Mouse (Mus musculus) olfactory bulb, adult 2 months (tissue): ENCODE results near the gene Tbl3. TPM values are rescaled to one million over a fixed set of nuclear protein-coding genes. Genes with fewer than 3 reads are reported as not detected.

Experiments used
- H3K27ac ChIP-seq: fragments of 200-500 bp; 2 replicates; pipeline ENCODE4 v1.5.1; 2012; ENCODE audit warnings: low read depth, low read length; ENCODE audit not compliant: insufficient read depth
- H3K4me1 ChIP-seq: fragments of 200-500 bp; 2 replicates; pipeline ENCODE4 v1.6.1; 2012; ENCODE audit warnings: low read length; ENCODE audit not compliant: control insufficient read depth, insufficient read depth
- H3K4me3 ChIP-seq: fragments of 200-500 bp; 2 replicates; pipeline ENCODE4 v1.5.1; 2012; ENCODE audit warnings: mild to moderate bottlenecking, low read depth, low read length, moderate library complexity; ENCODE audit not compliant: insufficient read depth
- CTCF ChIP-seq: fragments of 200-500 bp; IDR thresholded peaks from 2 replicates; pipeline ENCODE4 v1.5.1; 2012; ENCODE audit warnings: low read depth, mild to moderate bottlenecking, low read length, moderate library complexity; ENCODE audit not compliant: insufficient read depth
- POLR2A ChIP-seq: fragments of 200-500 bp; IDR thresholded peaks from 2 replicates; pipeline ENCODE4 v1.6.1; 2012; ENCODE audit warnings: mild to moderate bottlenecking, low read depth, low read length, moderate library complexity; ENCODE audit not compliant: insufficient read depth
- WGBS: fragments of 180-500 bp; shearing (Covaris S2); methylation state at CpG from one replicate; pipeline ENCODE4 v1.1.7; 2018; 5-methylcytosine and 5-hydroxymethylcytosine counted together
- polyA plus RNA-seq: library from polyadenylated mRNA; stranded (reverse); fragments of >200 nt; gene quantifications from 2 replicates; pipeline ENCODE4 v1.2.4, GENCODE M21; 2012; ENCODE audit warnings: low replicate concordance; ENCODE audit not compliant: missing spikeins, insufficient read depth, insufficient read length

The Tbl3 gene
- polyA plus RNA-seq, 1 experiment = not detected

DNA sequence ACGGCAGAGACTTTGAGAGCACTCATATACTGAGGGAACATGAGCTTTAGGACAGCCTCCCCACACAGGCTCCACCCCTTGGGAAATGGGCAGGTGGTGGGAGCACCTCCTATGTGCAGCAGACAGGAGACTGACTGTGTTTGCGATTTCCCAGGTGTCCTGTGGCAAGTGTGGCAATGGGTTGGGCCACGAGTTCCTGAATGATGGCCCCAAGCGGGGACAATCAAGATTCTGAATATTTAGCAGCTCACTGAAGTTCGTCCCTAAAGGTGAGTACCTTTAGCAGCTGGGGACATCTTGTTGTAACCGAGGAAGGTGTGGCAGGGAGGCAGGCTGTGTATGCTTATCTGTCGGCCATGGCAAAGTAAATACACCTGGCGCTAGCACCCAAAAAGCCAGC lies 32.5 kb upstream of the Tbl3 start:
- Histone ChIP-seq H3K4me3 (no peak overlapping the region), H3K4me1 (peaks cover 7% of the 10 kb centered on the region), H3K27ac (no peak overlapping the region)
- TF ChIP-seq CTCF (no peak), POLR2A (no peak)
- 89% methylated on average over 8 of the region's 8 CpGs for WGBS

DNA sequence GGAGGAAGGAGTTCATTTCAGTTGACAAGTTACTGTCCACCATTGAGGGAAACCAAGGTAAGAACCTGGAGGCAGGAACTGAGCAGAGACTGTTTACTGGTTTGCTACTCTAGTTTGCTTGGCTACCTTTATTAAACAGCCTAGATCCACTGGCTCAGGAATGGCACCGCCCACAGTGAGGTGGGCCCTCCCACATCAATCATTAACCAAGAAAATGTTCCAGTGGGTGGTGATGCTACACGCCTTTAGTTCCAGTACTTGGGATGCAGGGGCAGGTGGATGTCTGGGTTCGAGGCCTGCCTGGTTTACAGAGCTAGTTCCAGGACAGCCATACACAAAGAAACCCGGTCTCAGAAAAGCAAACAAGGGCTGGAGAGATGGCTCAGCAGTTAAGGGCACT lies 30.8 kb upstream of the Tbl3 start:
- TF ChIP-seq CTCF = no peak
- TF ChIP-seq POLR2A = no peak
- Histone ChIP-seq H3K27ac (no peak overlapping the region), H3K4me1 (peaks cover 7% of the 10 kb centered on the region), H3K4me3 (no peak overlapping the region)
- WGBS = 81% methylated on average over 4 of the region's 4 CpGs

DNA sequence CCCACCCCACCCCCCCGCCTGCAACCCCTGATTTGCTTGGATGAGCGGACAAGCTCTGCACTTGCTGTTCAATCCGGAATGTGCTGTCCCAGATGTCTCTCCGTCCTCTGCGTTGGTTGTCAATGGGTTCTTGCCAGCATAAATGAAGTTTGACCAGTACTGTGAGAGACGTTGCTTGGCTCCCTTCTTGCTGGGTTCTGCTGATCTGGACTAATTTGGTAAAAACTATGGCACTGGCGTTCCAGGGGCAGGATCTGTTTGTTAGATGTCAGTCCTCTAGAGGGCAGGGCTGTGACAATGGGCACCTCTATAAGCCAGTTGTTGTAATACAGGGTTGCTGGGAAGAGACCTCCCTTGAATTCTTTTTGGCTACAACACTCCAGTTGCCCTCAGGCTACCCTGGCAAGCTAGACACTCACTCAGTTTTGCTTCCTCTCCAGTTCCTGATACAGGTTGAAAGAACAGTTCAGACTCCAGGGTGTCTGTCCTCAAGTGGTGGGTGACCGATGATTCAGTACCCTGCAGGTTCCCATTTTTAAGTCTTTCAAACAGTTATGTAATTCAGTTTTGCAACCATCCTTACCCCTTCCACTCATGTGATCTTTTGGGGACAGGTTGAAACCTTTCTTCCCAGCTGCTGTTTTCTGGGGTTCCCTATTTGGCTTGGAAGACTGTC lies 29.8 kb upstream of the Tbl3 start:
- Histone ChIP-seq H3K4me3 (peak overlapping the region; percentile 85), H3K4me1 (peaks cover 10% of the 10 kb centered on the region), H3K27ac (no peak overlapping the region)
- TF ChIP-seq POLR2A (no peak), CTCF (no peak)
- WGBS = 19% methylated on average over 8 of the region's 8 CpGs

DNA sequence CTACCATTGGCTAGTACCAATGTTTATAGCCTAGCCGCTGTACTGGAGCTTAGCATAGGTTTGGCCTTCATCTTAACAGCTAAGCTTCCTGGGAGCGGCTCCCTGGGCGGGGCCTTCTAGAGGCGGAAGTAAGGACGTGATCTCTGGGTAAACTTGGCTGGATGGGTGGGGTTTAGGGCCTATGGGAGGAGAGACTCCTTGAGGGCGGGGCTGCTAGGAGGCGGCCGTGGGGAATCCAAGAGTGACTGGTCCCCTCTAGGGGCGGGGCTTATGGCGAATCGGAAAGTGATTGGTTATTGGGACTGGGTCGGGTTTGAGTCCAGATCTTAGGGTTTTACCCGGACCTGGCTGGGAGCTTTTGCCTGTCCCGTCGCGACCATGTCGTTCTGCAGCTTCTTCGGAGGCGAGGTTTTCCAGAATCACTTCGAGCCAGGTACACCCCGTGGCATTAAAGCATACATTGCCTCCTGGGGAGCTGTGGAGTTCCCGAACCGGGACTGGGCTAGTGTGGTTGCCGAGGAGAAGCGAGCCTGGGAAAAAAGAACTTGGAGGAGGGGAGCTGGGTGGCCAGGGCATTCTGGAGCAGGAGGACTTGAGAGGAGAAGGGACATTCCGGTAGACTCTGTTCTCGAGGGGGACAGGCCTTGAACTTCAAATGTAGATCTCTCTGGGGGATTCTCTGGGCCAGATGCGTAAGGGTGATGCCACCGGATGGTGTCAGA lies 29.0 kb upstream of the Tbl3 start, which contains the start of gene Msrb1:
Msrb1 (plus strand) TSS at position 313 of the 722 bp plus-strand sequence.
- Histone ChIP-seq H3K4me3 (peak within 1 kb of the TSS; percentile 85), H3K4me1 (peaks cover 10% of the 10 kb centered on the region), H3K27ac (no peak within 1 kb of the TSS)
- 1% methylated on average over 29 of the region's 29 CpGs for WGBS
- TF ChIP-seq CTCF (no peak), POLR2A (peak; percentile 27; the same call in 1 of the 2 replicates)

DNA sequence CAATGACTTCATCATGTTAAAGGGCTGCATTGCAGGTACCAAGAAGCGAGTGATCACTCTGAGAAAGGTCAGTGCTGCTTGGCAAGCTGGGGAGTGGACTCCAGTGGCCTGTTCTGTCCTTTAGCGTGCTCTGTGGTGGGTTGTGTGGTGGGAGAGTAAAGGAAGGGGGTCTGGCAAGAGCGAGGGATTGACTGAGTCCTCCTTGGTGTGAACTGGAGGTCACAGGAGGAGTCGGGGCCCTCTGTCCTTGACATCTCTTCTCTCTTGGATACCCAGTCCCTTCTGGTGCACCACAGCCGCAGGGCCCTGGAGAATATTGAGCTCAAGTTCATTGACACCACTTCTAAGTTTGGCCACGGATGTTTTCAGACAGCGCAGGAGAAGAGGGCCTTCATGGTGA lies 28.0 kb upstream of the Tbl3 start:
- no peak overlapping the region for H3K27ac ChIP-seq
- TF ChIP-seq POLR2A (no peak), CTCF (no peak)
- H3K4me3 ChIP-seq = no peak overlapping the region
- H3K4me1 ChIP-seq = peaks cover 10% of the 10 kb centered on the region
- 87% methylated on average over 7 of the region's 7 CpGs for WGBS

DNA sequence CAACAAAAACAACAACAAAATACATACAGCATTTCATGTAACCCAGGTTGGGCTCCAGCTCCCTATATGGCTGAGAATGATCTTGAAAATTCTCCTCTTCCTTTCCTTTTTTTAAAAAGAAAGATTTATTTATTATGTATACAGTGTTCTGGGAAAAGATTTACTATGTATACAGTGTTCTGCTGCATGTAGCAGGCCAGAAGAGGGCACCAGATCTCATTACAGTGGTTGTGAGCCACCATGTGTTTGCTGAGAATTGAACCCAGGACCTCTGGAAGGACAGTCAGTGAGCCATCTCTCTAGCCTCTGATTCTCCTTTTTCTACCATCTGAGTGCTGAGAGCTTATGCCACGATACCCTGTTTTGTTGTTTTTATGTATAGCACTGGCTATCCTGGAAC lies 27.1 kb upstream of the Tbl3 start:
- Histone ChIP-seq H3K4me1 (peaks cover 10% of the 10 kb centered on the region), H3K4me3 (no peak overlapping the region), H3K27ac (no peak overlapping the region)
- WGBS = 93% methylated on average over 1 of the region's 1 CpGs
- TF ChIP-seq POLR2A (no peak), CTCF (no peak)

DNA sequence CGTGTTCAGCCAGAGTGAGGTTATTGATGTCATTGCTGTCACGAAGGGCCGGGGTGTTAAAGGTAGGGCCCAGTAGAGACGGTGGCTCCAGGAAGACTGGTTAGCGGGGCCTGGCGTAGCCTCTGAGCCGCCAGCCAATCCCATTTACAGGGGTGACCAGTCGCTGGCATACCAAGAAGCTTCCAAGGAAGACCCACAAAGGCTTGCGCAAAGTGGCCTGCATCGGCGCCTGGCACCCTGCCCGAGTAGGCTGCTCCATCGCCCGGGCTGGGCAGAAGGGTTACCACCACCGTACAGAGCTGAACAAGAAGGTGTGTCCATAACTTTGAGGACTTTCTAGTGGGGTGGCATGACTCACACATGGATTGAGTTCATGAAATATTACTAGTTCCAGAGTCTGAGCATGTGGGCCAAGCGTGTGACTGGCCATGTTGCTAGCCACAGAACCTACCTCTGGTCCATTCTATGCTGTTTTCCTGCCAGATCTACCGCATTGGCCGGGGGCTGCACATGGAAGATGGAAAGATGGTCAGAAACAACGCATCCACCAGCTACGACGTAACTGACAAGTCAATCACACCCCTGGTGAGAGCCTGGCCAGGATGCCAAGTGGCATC lies 26.1 kb upstream of the Tbl3 start:
- TF ChIP-seq POLR2A (no peak), CTCF (no peak)
- H3K4me1 ChIP-seq = peaks cover 10% of the 10 kb centered on the region
- 86% methylated on average over 21 of the region's 21 CpGs for WGBS
- H3K4me3 ChIP-seq = no peak overlapping the region
- H3K27ac ChIP-seq = no peak overlapping the region

DNA sequence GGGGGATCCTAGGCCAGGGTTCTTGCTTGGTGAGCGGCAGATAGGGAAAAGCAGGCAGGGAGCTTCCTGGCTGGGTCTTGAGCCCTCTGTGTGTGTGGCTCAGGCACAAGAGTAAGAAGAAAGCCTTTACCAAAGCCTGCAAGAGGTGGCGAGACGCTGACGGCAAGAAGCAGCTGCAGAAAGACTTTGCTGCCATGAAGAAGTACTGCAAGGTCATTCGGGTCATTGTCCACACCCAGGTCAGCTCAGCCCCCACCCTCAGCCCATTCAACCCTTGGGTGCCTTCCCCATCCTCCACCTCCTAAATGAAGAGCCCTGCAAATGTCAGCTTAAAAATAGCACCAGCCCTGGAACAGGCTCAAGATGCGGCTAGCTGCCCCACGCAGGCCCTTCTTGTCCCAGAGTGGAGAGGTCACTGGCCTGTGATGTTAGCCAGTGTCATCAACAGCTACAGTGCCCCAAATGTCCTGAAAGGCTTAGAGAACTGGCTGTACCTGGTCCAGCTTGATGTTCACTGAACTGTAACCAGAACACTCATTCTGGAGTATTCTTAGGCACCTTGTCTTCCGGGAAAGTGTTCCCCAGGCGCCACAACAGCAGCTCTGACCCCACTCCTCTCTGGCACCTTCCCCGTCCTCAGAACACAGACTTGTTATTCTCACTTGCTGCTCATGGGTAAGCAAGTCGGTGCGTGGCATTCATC lies 24.9 kb upstream of the Tbl3 start:
- peaks cover 10% of the 10 kb centered on the region for H3K4me1 ChIP-seq
- H3K27ac ChIP-seq = no peak overlapping the region
- WGBS = 78% methylated on average over 12 of the region's 12 CpGs
- TF ChIP-seq CTCF = no peak
- no peak for TF ChIP-seq POLR2A
- no peak overlapping the region for H3K4me3 ChIP-seq
